Mouse (Mus musculus) lung, adult 2 months (tissue): ENCODE data around the gene Vamp2. TPM values are rescaled to one million over a fixed set of nuclear protein-coding genes. Genes with fewer than 3 reads are reported as not detected.

Experiments used
- DNase-seq: peaks from one replicate; pipeline ENCODE4 v3.0.0; 2022
- H3K4me1 ChIP-seq: fragments of 200-500 bp; 2 replicates; pipeline ENCODE4 v1.6.1; 2011; ENCODE audit warnings: low read length; ENCODE audit not compliant: control insufficient read depth, insufficient read depth
- H3K4me3 ChIP-seq: fragments of 200-500 bp; replicated peaks from 2 replicates; pipeline ENCODE3; 2011; ENCODE audit warnings: low read depth, mild to moderate bottlenecking, control low read depth, low read length; ENCODE audit errors: extremely low read depth
- CTCF ChIP-seq: fragments of 200-500 bp; IDR thresholded peaks from 2 replicates; pipeline ENCODE4 v1.5.1; 2011; ENCODE audit warnings: mild to moderate bottlenecking, low read length, control low read depth; ENCODE audit not compliant: insufficient read depth
- POLR2A ChIP-seq: fragments of 200-500 bp; IDR thresholded peaks from 2 replicates; pipeline ENCODE4 v1.6.1; 2011; ENCODE audit warnings: low read depth, mild to moderate bottlenecking, control low read depth, low read length, borderline replicate concordance; ENCODE audit errors: extremely low read depth
- WGBS: fragments of 180-500 bp; shearing (Covaris S2); methylation state at CpG from one replicate; pipeline ENCODE4 v1.1.7; 2018; 5-methylcytosine and 5-hydroxymethylcytosine counted together
- polyA plus RNA-seq: library from polyadenylated mRNA; depleted of rRNA; stranded (reverse); fragments of >200 nt; gene quantifications from 2 replicates; pipeline ENCODE4 v1.2.3, GENCODE M21; 2012

Vamp2 gene
- polyA plus RNA-seq, 1 experiment, result 120 TPM

GRCm38 (mm10) chr11:69103121-69103520 lies 14.8 kb downstream of the Vamp2 start:
- peaks cover 13% of the 10 kb centered on the region for H3K4me1 ChIP-seq
- no peak for DNase-seq

GRCm38 (mm10) chr11:69103531-69104435 lies 15.5 kb downstream of the Vamp2 start:
- TF ChIP-seq CTCF (no peak), POLR2A (no peak)
- H3K4me1 ChIP-seq, result peaks cover 8% of the 10 kb centered on the region; the same call in 1 of the 2 replicates
- no peak overlapping the region for H3K4me3 ChIP-seq
- WGBS, result 86% methylated on average over 15 of the region's 15 CpGs
- peak; percentile 4 for DNase-seq

More at GRCm38 (mm10) chr11:69103121-69103520, 14.8 kb downstream of the Vamp2 start:
- H3K4me3 ChIP-seq, result no peak overlapping the region
- TF ChIP-seq CTCF (no peak), POLR2A (no peak)
- 96% methylated on average over 14 of the region's 14 CpGs for WGBS

GRCm38 (mm10) chr11:69104487-69104886 lies 16.2 kb downstream of the Vamp2 start:
- Histone ChIP-seq H3K4me3 (no peak overlapping the region), H3K4me1 (peaks cover 8% of the 10 kb centered on the region; the same call in 1 of the 2 replicates)
- peak; percentile 4 for DNase-seq
- WGBS, result 93% methylated on average over 14 of the region's 14 CpGs
- TF ChIP-seq CTCF (no peak), POLR2A (no peak)

- no peak for DNase-seq
- TF ChIP-seq POLR2A (no peak), CTCF (no peak)
- H3K4me1 ChIP-seq, result peaks cover 8% of the 10 kb centered on the region; the same call in 1 of the 2 replicates
- H3K4me3 ChIP-seq, result no peak overlapping the region
- WGBS, result 84% methylated on average over 6 of the region's 6 CpGs
These were observed 16.9 kb downstream of the Vamp2 start for GRCm38 (mm10) chr11:69105227-69105626.

- no peak for TF ChIP-seq CTCF
- TF ChIP-seq POLR2A, result 0 out of 2 replicates have a peak, but pooled peaks have one; percentile 7
- DNase-seq, result no peak
- 75% methylated on average over 2 of the region's 2 CpGs for WGBS
These were observed 17.5 kb downstream of the Vamp2 start for GRCm38 (mm10) chr11:69105796-69106195.

GRCm38 (mm10) chr11:69106299-69106698 lies 18.0 kb downstream of the Vamp2 start:
- no peak overlapping the region for H3K4me3 ChIP-seq
- TF ChIP-seq POLR2A (no peak), CTCF (no peak)
- 91% methylated on average over 11 of the region's 11 CpGs for WGBS
- peaks cover 4% of the 10 kb centered on the region; the same call in 1 of the 2 replicates for H3K4me1 ChIP-seq
- no peak for DNase-seq

More at GRCm38 (mm10) chr11:69105796-69106195, 17.5 kb downstream of the Vamp2 start:
- no peak overlapping the region for H3K4me3 ChIP-seq
- H3K4me1 ChIP-seq, result peaks cover 4% of the 10 kb centered on the region; the same call in 1 of the 2 replicates

GRCm38 (mm10) chr11:69106842-69107241 lies 18.6 kb downstream of the Vamp2 start:
- Histone ChIP-seq H3K4me3 (no peak overlapping the region), H3K4me1 (peaks cover 4% of the 10 kb centered on the region; the same call in 1 of the 2 replicates)
- WGBS, result 89% methylated on average over 11 of the region's 11 CpGs
- DNase-seq, result no peak
- TF ChIP-seq POLR2A (no peak), CTCF (no peak)

- DNase-seq, result no peak
- no peak overlapping the region for H3K4me3 ChIP-seq
- TF ChIP-seq POLR2A (no peak), CTCF (no peak)
- H3K4me1 ChIP-seq, result peaks cover 4% of the 10 kb centered on the region; the same call in 1 of the 2 replicates
- 86% methylated on average over 11 of the region's 11 CpGs for WGBS
These were observed 19.4 kb downstream of the Vamp2 start for GRCm38 (mm10) chr11:69107676-69108075.

GRCm38 (mm10) chr11:69108223-69108622 lies 19.9 kb downstream of the Vamp2 start:
- Histone ChIP-seq H3K4me1 (peaks cover 4% of the 10 kb centered on the region; the same call in 1 of the 2 replicates), H3K4me3 (no peak overlapping the region)
- no peak for TF ChIP-seq CTCF
- TF ChIP-seq POLR2A, result no peak
- 87% methylated on average over 9 of the region's 9 CpGs for WGBS
- DNase-seq, result no peak
